Mouse (Mus musculus): ENCODE data around the gene Nmnat2. TPM values are rescaled to one million over a fixed set of nuclear protein-coding genes. Genes with fewer than 3 reads are reported as not detected.

Gene Nmnat2
- total RNA-seq (2021), result 1 to 10 TPM in 1 of 2 experiments, under 1 TPM in 1; 0.61 to 1.0 TPM
- long read RNA-seq, experiment 1, partial matches to known transcripts, result 0 of 1 reads
- long read RNA-seq, experiment 1, other reads (novel, unspliced or antisense), result 1 of 1 reads
- long read RNA-seq, experiment 2, result 0 reads

GRCm38 (mm10) chr1:152954821-152955523, at the start of gene Nmnat2:
TSS of gene Nmnat2 (plus strand) at chr1:152954993.
- intact Hi-C loops (cut with DNase I), result no loop called here
- peak; percentile 5 to 15 for DNase-seq

- intact Hi-C loops (cut with DNase I), result loop anchor here (10.0 kb wide), 1 partner anchor 111 kb away; no protein-coding TSS in a partner anchor
- DNase-seq, result no peak
These were observed 41.0 kb upstream of the Nmnat2 start for GRCm38 (mm10) chr1:152913483-152914460.

GRCm38 (mm10) chr1:152915766-152916165, 39.0 kb upstream of the Nmnat2 start:
- intact Hi-C loops (cut with DNase I), result loop anchor here (10.0 kb wide), 1 partner anchor 109 kb away; no protein-coding TSS in a partner anchor
- DNase-seq, result no peak

GRCm38 (mm10) chr1:152916936-152917335, 37.9 kb upstream of the Nmnat2 start:
- intact Hi-C loops (cut with DNase I), result loop anchor here (10.0 kb wide), 1 partner anchor 108 kb away; no protein-coding TSS in a partner anchor
- no peak for DNase-seq

- intact Hi-C loops (cut with DNase I), result loop anchor here (10.0 kb wide), 1 partner anchor 107 kb away; no protein-coding TSS in a partner anchor
- no peak for DNase-seq
These were observed 37.2 kb upstream of the Nmnat2 start for GRCm38 (mm10) chr1:152917626-152918025.

GRCm38 (mm10) chr1:152921786-152922185, 33.0 kb upstream of the Nmnat2 start:
- no peak for DNase-seq
- intact Hi-C loops (cut with DNase I), result no loop called here

- DNase-seq, result no peak
These were observed 20.8 kb upstream of the Nmnat2 start for GRCm38 (mm10) chr1:152933962-152934361.

GRCm38 (mm10) chr1:152935476-152935875, 19.3 kb upstream of the Nmnat2 start:
- intact Hi-C loops (cut with DNase I), result no loop called here
- DNase-seq, result no peak

More at GRCm38 (mm10) chr1:152933962-152934361, 20.8 kb upstream of the Nmnat2 start:
- intact Hi-C loops (cut with DNase I), result no loop called here

- no peak for DNase-seq
- intact Hi-C loops (cut with DNase I), result no loop called here
These were observed 18.4 kb upstream of the Nmnat2 start for GRCm38 (mm10) chr1:152936365-152936764.

GRCm38 (mm10) chr1:152942977-152943376, 11.8 kb upstream of the Nmnat2 start:
- no peak for DNase-seq
- intact Hi-C loops (cut with DNase I), result no loop called here

GRCm38 (mm10) chr1:152954167-152954566, 626 bp upstream of the Nmnat2 start:
- intact Hi-C loops (cut with DNase I), result no loop called here
- no peak for DNase-seq

GRCm38 (mm10) chr1:152955564-152956211, 895 bp downstream of the Nmnat2 start:
- DNase-seq, result peak in 1 of 2 experiments; percentile 1
- intact Hi-C loops (cut with DNase I), result no loop called here

- intact Hi-C loops (cut with DNase I), result no loop called here
- peak; percentile 71 to 85 for DNase-seq
These were observed 1.4 kb downstream of the Nmnat2 start for GRCm38 (mm10) chr1:152956221-152956620.

- no peak for DNase-seq
- intact Hi-C loops (cut with DNase I), result no loop called here
These were observed 9.6 kb downstream of the Nmnat2 start for GRCm38 (mm10) chr1:152964344-152964743.

GRCm38 (mm10) chr1:152966222-152966621, 11.4 kb downstream of the Nmnat2 start:
- intact Hi-C loops (cut with DNase I), result no loop called here
- no peak for DNase-seq

- intact Hi-C loops (cut with DNase I), result no loop called here
- no peak for DNase-seq
These were observed 11.9 kb downstream of the Nmnat2 start for GRCm38 (mm10) chr1:152966686-152967085.

GRCm38 (mm10) chr1:152969081-152969480, 14.3 kb downstream of the Nmnat2 start:
- intact Hi-C loops (cut with DNase I), result no loop called here
- no peak for DNase-seq

GRCm38 (mm10) chr1:152972957-152973356, 18.2 kb downstream of the Nmnat2 start:
- no peak for DNase-seq
- intact Hi-C loops (cut with DNase I), result no loop called here

GRCm38 (mm10) chr1:152973421-152973820, 18.6 kb downstream of the Nmnat2 start:
- intact Hi-C loops (cut with DNase I), result no loop called here
- DNase-seq, result no peak

- DNase-seq, result no peak
- intact Hi-C loops (cut with DNase I), result no loop called here
These were observed 19.1 kb downstream of the Nmnat2 start for GRCm38 (mm10) chr1:152973861-152974260.

All from heart, postnatal 14 days (tissue).